Mouse (Mus musculus) hindbrain, embryonic 12.5 days (tissue): Measurements from ENCODE around the gene Scaf1. TPM values are rescaled to one million over a fixed set of nuclear protein-coding genes. Genes with fewer than 3 reads are reported as not detected.

Experiments
- ATAC-seq: fragments of 200-750 bp; cut with Nextera tagmentation; 2 replicates; pipeline ENCODE4 v1.8.0; 2017; ENCODE audit warnings: moderate TSS enrichment; ENCODE audit not compliant: low FRiP score
- H3K27ac ChIP-seq: fragments of 300-500 bp; sonication (generic); 2 replicates; pipeline ENCODE4 v1.5.1; 2016; ENCODE audit warnings: mild to moderate bottlenecking
- H3K27me3 ChIP-seq: fragments of 300-500 bp; sonication (generic); 2 replicates; pipeline ENCODE4 v1.6.1; 2016; ENCODE audit warnings: mild to moderate bottlenecking
- H3K36me3 ChIP-seq: fragments of 300-500 bp; sonication (generic); 2 replicates; pipeline ENCODE4 v1.6.1; 2016; ENCODE audit warnings: mild to moderate bottlenecking
- H3K4me1 ChIP-seq: fragments of 300-500 bp; sonication (generic); 2 replicates; pipeline ENCODE4 v1.6.1; 2016
- H3K4me2 ChIP-seq: fragments of 300-500 bp; sonication (generic); replicated peaks from 2 replicates; pipeline ENCODE4 v1.6.1; 2016; ENCODE audit warnings: mild to moderate bottlenecking
- H3K4me3 ChIP-seq: fragments of 300-500 bp; sonication (generic); 2 replicates; pipeline ENCODE4 v1.5.1; 2016; ENCODE audit warnings: mild to moderate bottlenecking
- H3K9ac ChIP-seq: fragments of 300-500 bp; sonication (generic); 2 replicates; pipeline ENCODE4 v1.6.1; 2016; ENCODE audit warnings: mild to moderate bottlenecking, moderate library complexity
- H3K9me3 ChIP-seq: fragments of 300-500 bp; sonication (generic); replicated peaks from 2 replicates; pipeline ENCODE4 v1.6.1; 2016; ENCODE audit warnings: mild to moderate bottlenecking
- WGBS: fragments of 180-500 bp; shearing (Covaris S2); methylation state at CpG from one replicate; pipeline ENCODE4 v1.1.7; 2016; 5-methylcytosine and 5-hydroxymethylcytosine counted together
- polyA plus RNA-seq: library from polyadenylated mRNA; unstranded; fragments of >200 nt; fragmentation: Nextera tagmentation; extraction: Ambion mirVana; gene quantifications from 2 replicates; pipeline ENCODE4 v1.2.1, GENCODE M21; 2016

The Scaf1 gene
- polyA plus RNA-seq, 1 experiment from 2014 or later, result 50.6 TPM

- ATAC-seq, result peak; percentile 94
- under 1% methylated on average over 36 of the region's 36 CpGs for WGBS
- Histone ChIP-seq H3K27me3 (no peaks in the 10 kb centered on the region), H3K4me3 (peak overlapping the region; percentile 37), H3K4me2 (peak overlapping the region; percentile 80), H3K36me3 (peaks cover 20% of the 10 kb centered on the region), H3K9ac (peak overlapping the region; percentile 72), H3K4me1 (peaks cover 29% of the 10 kb centered on the region), H3K9me3 (no peaks in the 10 kb centered on the region), H3K27ac (peak overlapping the region; percentile 62)
Measured at GRCm38 (mm10) chr7:44970231-44970691, 45.9 kb downstream of the Scaf1 start.

- H3K27me3 ChIP-seq, result no peaks in the 10 kb centered on the region
- H3K4me2 ChIP-seq, result no peak overlapping the region
- no peak overlapping the region for H3K4me3 ChIP-seq
- H3K27ac ChIP-seq, result no peak overlapping the region
- H3K9me3 ChIP-seq, result no peaks in the 10 kb centered on the region
- no peak for ATAC-seq
- 78% methylated on average over 15 of the region's 15 CpGs for WGBS
- H3K4me1 ChIP-seq, result peaks cover 11% of the 10 kb centered on the region
- no peak overlapping the region for H3K9ac ChIP-seq
- H3K36me3 ChIP-seq, result peaks cover 49% of the 10 kb centered on the region
Measured at GRCm38 (mm10) chr7:44966638-44967037, 49.5 kb downstream of the Scaf1 start.

- no peak overlapping the region for H3K27ac ChIP-seq
- H3K9ac ChIP-seq, result no peak overlapping the region
- H3K36me3 ChIP-seq, result peaks cover 55% of the 10 kb centered on the region
- no peak overlapping the region for H3K4me2 ChIP-seq
- WGBS, result 84% methylated on average over 7 of the region's 7 CpGs
- ATAC-seq, result no peak
- no peaks in the 10 kb centered on the region for H3K9me3 ChIP-seq
- peaks cover 5% of the 10 kb centered on the region for H3K4me1 ChIP-seq
- H3K4me3 ChIP-seq, result no peak overlapping the region
- no peaks in the 10 kb centered on the region for H3K27me3 ChIP-seq
Measured at GRCm38 (mm10) chr7:44965975-44966374, 50.2 kb downstream of the Scaf1 start.

GRCm38 (mm10) chr7:44964990-44965389, 51.2 kb downstream of the Scaf1 start:
- no peaks in the 10 kb centered on the region for H3K27me3 ChIP-seq
- H3K36me3 ChIP-seq, result peaks cover 64% of the 10 kb centered on the region
- H3K27ac ChIP-seq, result no peak overlapping the region
- WGBS, result 90% methylated on average over 13 of the region's 13 CpGs
- no peaks in the 10 kb centered on the region for H3K9me3 ChIP-seq
- no peak for ATAC-seq
- no peak overlapping the region for H3K9ac ChIP-seq
- H3K4me1 ChIP-seq, result no peaks in the 10 kb centered on the region
- no peak overlapping the region for H3K4me3 ChIP-seq
- no peak overlapping the region for H3K4me2 ChIP-seq

GRCm38 (mm10) chr7:44962831-44963230, 53.3 kb downstream of the Scaf1 start:
- Histone ChIP-seq H3K4me2 (no peak overlapping the region), H3K4me1 (no peaks in the 10 kb centered on the region), H3K4me3 (no peak overlapping the region), H3K36me3 (peaks cover 75% of the 10 kb centered on the region), H3K27ac (no peak overlapping the region), H3K9me3 (no peaks in the 10 kb centered on the region), H3K27me3 (no peaks in the 10 kb centered on the region), H3K9ac (no peak overlapping the region)
- WGBS, result 95% methylated on average over 5 of the region's 5 CpGs
- ATAC-seq, result no peak

GRCm38 (mm10) chr7:44962337-44962736, 53.8 kb downstream of the Scaf1 start:
- Histone ChIP-seq H3K4me1 (no peaks in the 10 kb centered on the region), H3K27me3 (no peaks in the 10 kb centered on the region), H3K36me3 (peaks cover 75% of the 10 kb centered on the region), H3K4me2 (no peak overlapping the region), H3K27ac (no peak overlapping the region), H3K9ac (no peak overlapping the region), H3K4me3 (no peak overlapping the region), H3K9me3 (no peaks in the 10 kb centered on the region)
- WGBS, result 81% methylated on average over 8 of the region's 8 CpGs
- ATAC-seq, result no peak

GRCm38 (mm10) chr7:44960512-44960910, 55.7 kb downstream of the Scaf1 start:
- 89% methylated on average over 13 of the region's 13 CpGs for WGBS
- H3K4me2 ChIP-seq, result no peak overlapping the region
- H3K4me1 ChIP-seq, result no peaks in the 10 kb centered on the region
- no peaks in the 10 kb centered on the region for H3K27me3 ChIP-seq
- no peak for ATAC-seq
- no peaks in the 10 kb centered on the region for H3K9me3 ChIP-seq
- no peak overlapping the region for H3K27ac ChIP-seq
- H3K4me3 ChIP-seq, result no peak overlapping the region
- H3K9ac ChIP-seq, result no peak overlapping the region
- H3K36me3 ChIP-seq, result peaks cover 59% of the 10 kb centered on the region

GRCm38 (mm10) chr7:44959874-44960511, 56.2 kb downstream of the Scaf1 start:
- no peak overlapping the region for H3K4me2 ChIP-seq
- peaks cover 54% of the 10 kb centered on the region for H3K36me3 ChIP-seq
- H3K27me3 ChIP-seq, result no peaks in the 10 kb centered on the region
- WGBS, result 92% methylated on average over 10 of the region's 10 CpGs
- H3K9me3 ChIP-seq, result no peaks in the 10 kb centered on the region
- no peak overlapping the region for H3K4me3 ChIP-seq
- H3K27ac ChIP-seq, result no peak overlapping the region
- no peak overlapping the region for H3K9ac ChIP-seq
- no peak for ATAC-seq
- H3K4me1 ChIP-seq, result no peaks in the 10 kb centered on the region

- Histone ChIP-seq H3K4me3 (no peak overlapping the region), H3K4me1 (no peaks in the 10 kb centered on the region), H3K9ac (no peak overlapping the region), H3K27ac (no peak overlapping the region), H3K9me3 (no peaks in the 10 kb centered on the region), H3K36me3 (peaks cover 51% of the 10 kb centered on the region), H3K27me3 (no peaks in the 10 kb centered on the region), H3K4me2 (no peak overlapping the region)
- ATAC-seq, result no peak
- WGBS, result 82% methylated on average over 8 of the region's 8 CpGs
Measured at GRCm38 (mm10) chr7:44959281-44959680, 56.9 kb downstream of the Scaf1 start.

- H3K4me1 ChIP-seq, result no peaks in the 10 kb centered on the region
- H3K4me2 ChIP-seq, result no peak overlapping the region
- H3K27me3 ChIP-seq, result no peaks in the 10 kb centered on the region
- H3K36me3 ChIP-seq, result peaks cover 41% of the 10 kb centered on the region
- 62% methylated on average over 7 of the region's 7 CpGs for WGBS
- ATAC-seq, result no peak
- H3K27ac ChIP-seq, result no peak overlapping the region
- no peak overlapping the region for H3K9ac ChIP-seq
- H3K4me3 ChIP-seq, result no peak overlapping the region
- H3K9me3 ChIP-seq, result no peaks in the 10 kb centered on the region
Measured at GRCm38 (mm10) chr7:44958208-44958607, 58.0 kb downstream of the Scaf1 start.

GRCm38 (mm10) chr7:44957183-44957835, 58.9 kb downstream of the Scaf1 start:
- Histone ChIP-seq H3K9ac (0 out of 2 replicates have a peak overlapping the region, but pooled peaks have one; percentile 6), H3K4me2 (no peak overlapping the region), H3K27me3 (peaks cover 3% of the 10 kb centered on the region; the same call in 1 of the 2 replicates), H3K4me3 (no peak overlapping the region), H3K27ac (no peak overlapping the region), H3K9me3 (no peaks in the 10 kb centered on the region), H3K36me3 (peaks cover 33% of the 10 kb centered on the region), H3K4me1 (peaks cover 6% of the 10 kb centered on the region; the same call in 1 of the 2 replicates)
- ATAC-seq, result no peak
- 70% methylated on average over 20 of the region's 20 CpGs for WGBS

- Histone ChIP-seq H3K4me1 (peaks cover 14% of the 10 kb centered on the region; the same call in 1 of the 2 replicates), H3K9me3 (no peaks in the 10 kb centered on the region), H3K36me3 (peaks cover 23% of the 10 kb centered on the region), H3K4me2 (no peak overlapping the region), H3K27ac (0 out of 2 replicates have a peak overlapping the region, but pooled peaks have one; percentile 17), H3K4me3 (no peak overlapping the region), H3K9ac (no peak overlapping the region), H3K27me3 (peaks cover 14% of the 10 kb centered on the region)
- 49% methylated on average over 6 of the region's 6 CpGs for WGBS
- no peak for ATAC-seq
Measured at GRCm38 (mm10) chr7:44956266-44956665, 59.9 kb downstream of the Scaf1 start.
